Mouse (Mus musculus): ENCODE data around the gene Abca7. TPM values are rescaled to one million over a fixed set of nuclear protein-coding genes. Genes with fewer than 3 reads are reported as not detected.
A peak's percentile ranks its signal among the peaks of the same experiment; 100 is the strongest.

The Abca7 gene
- total and polyA plus RNA-seq, 3 experiments = 12.1 to 35.9 (median 21.6) TPM

GRCm38 (mm10) chr10:80016511-80016910 lies 20.2 kb downstream of the Abca7 start, which contains the start of gene Arhgap45:
TSS of gene Arhgap45 (plus strand) at chr10:80016653.
- no peaks in the 10 kb centered on the region for H3K27me3 ChIP-seq (ENCODE audit: insufficient read depth, low read length)
- peaks cover 84% of the 10 kb centered on the region for H3K36me3 ChIP-seq (replicated peaks)
- peaks cover 2% of the 10 kb centered on the region; the same call in 1 of the 2 replicates for H3K9me3 ChIP-seq (replicated peaks)
- ATAC-seq (ENCODE audit: extremely low read depth, insufficient number of reproducible peaks, low FRiP score, poor library complexity, severe bottlenecking) (peak; percentile 91), DNase-seq (ENCODE audit: low spot score) (peak; percentile 98)
- H3K4me1 ChIP-seq (ENCODE audit: insufficient read depth, low read depth, low read length) = peaks cover 71% of the 10 kb centered on the region
- no peak for TF ChIP-seq GATA1 (IDR thresholded peaks at IDR 0.05; ENCODE audit: borderline replicate concordance, low read length)
- TF ChIP-seq POLR2AphosphoS5 (IDR thresholded peaks at IDR 0.05; ENCODE audit: insufficient replicate concordance, low read depth, low read length) = 0 out of 2 replicates have a peak, but pooled peaks have one; percentile 37
- TF ChIP-seq GATA2 (IDR thresholded peaks at IDR 0.05; ENCODE audit: borderline replicate concordance, low read depth, low read length) = no peak
- peak within 1 kb of the TSS; percentile 85 for H3K4me3 ChIP-seq (ENCODE audit: low read depth, low read length)

GRCm38 (mm10) chr10:80016931-80017330 lies 20.6 kb downstream of the Abca7 start:
- DNase-seq (ENCODE audit: low spot score) = no peak
- TF ChIP-seq TAL1 (conservative IDR thresholded peaks at IDR 0.05; ENCODE audit: low read depth, low read length) = no peak
- no peak for TF ChIP-seq CTCF (IDR thresholded peaks at IDR 0.05; ENCODE audit: low read depth, low read length)
- TF ChIP-seq GATA1 (IDR thresholded peaks at IDR 0.05; ENCODE audit: borderline replicate concordance, low read length) = no peak
- TF ChIP-seq GATA2 (IDR thresholded peaks at IDR 0.05; ENCODE audit: borderline replicate concordance, low read depth, low read length) = no peak
- TF ChIP-seq POLR2AphosphoS5 (IDR thresholded peaks at IDR 0.05; ENCODE audit: insufficient replicate concordance, low read depth, low read length) = no peak

GRCm38 (mm10) chr10:80017361-80017760 lies 21.1 kb downstream of the Abca7 start:
- Histone ChIP-seq H3K4me1 (ENCODE audit: insufficient read depth, low read depth, low read length) (peaks cover 78% of the 10 kb centered on the region), H3K9me3 (replicated peaks) (no peaks in the 10 kb centered on the region), H3K4me3 (ENCODE audit: low read depth, low read length) (peak overlapping the region; percentile 85), H3K36me3 (replicated peaks) (peaks cover 84% of the 10 kb centered on the region), H3K27me3 (ENCODE audit: insufficient read depth, low read length) (no peaks in the 10 kb centered on the region)
- TF ChIP-seq CTCF (IDR thresholded peaks at IDR 0.05; ENCODE audit: low read depth, low read length) (no peak), POLR2AphosphoS5 (IDR thresholded peaks at IDR 0.05; ENCODE audit: insufficient replicate concordance, low read depth, low read length) (no peak), GATA2 (IDR thresholded peaks at IDR 0.05; ENCODE audit: borderline replicate concordance, low read depth, low read length) (no peak), TAL1 (conservative IDR thresholded peaks at IDR 0.05; ENCODE audit: low read depth, low read length) (no peak), GATA1 (IDR thresholded peaks at IDR 0.05; ENCODE audit: borderline replicate concordance, low read length) (no peak)
- peak; percentile 93 for DNase-seq (ENCODE audit: low spot score)
- peak; percentile 59 for ATAC-seq (ENCODE audit: extremely low read depth, insufficient number of reproducible peaks, low FRiP score, poor library complexity, severe bottlenecking)

More at GRCm38 (mm10) chr10:80016931-80017330, 20.6 kb downstream of the Abca7 start:
- peaks cover 73% of the 10 kb centered on the region for H3K4me1 ChIP-seq (ENCODE audit: insufficient read depth, low read depth, low read length)
- no peaks in the 10 kb centered on the region for H3K9me3 ChIP-seq (replicated peaks)
- H3K27me3 ChIP-seq (ENCODE audit: insufficient read depth, low read length) = no peaks in the 10 kb centered on the region
- H3K4me3 ChIP-seq (ENCODE audit: low read depth, low read length) = peak overlapping the region; percentile 85
- ATAC-seq (ENCODE audit: extremely low read depth, insufficient number of reproducible peaks, low FRiP score, poor library complexity, severe bottlenecking) = peak; percentile 10; the same call in 1 of the 2 replicates
- H3K36me3 ChIP-seq (replicated peaks) = peaks cover 84% of the 10 kb centered on the region

- Histone ChIP-seq H3K36me3 (replicated peaks) (peaks cover 84% of the 10 kb centered on the region), H3K4me3 (ENCODE audit: low read depth, low read length) (peak overlapping the region; percentile 85), H3K27me3 (ENCODE audit: insufficient read depth, low read length) (no peaks in the 10 kb centered on the region), H3K9me3 (replicated peaks) (no peaks in the 10 kb centered on the region), H3K4me1 (ENCODE audit: insufficient read depth, low read depth, low read length) (peaks cover 82% of the 10 kb centered on the region)
- ATAC-seq (ENCODE audit: extremely low read depth, insufficient number of reproducible peaks, low FRiP score, poor library complexity, severe bottlenecking) (no peak), DNase-seq (ENCODE audit: low spot score) (no peak)
- TF ChIP-seq CTCF (IDR thresholded peaks at IDR 0.05; ENCODE audit: low read depth, low read length) (no peak), GATA2 (IDR thresholded peaks at IDR 0.05; ENCODE audit: borderline replicate concordance, low read depth, low read length) (no peak), TAL1 (conservative IDR thresholded peaks at IDR 0.05; ENCODE audit: low read depth, low read length) (no peak), POLR2AphosphoS5 (IDR thresholded peaks at IDR 0.05; ENCODE audit: insufficient replicate concordance, low read depth, low read length) (no peak), GATA1 (IDR thresholded peaks at IDR 0.05; ENCODE audit: borderline replicate concordance, low read length) (no peak)
These were observed 21.5 kb downstream of the Abca7 start for GRCm38 (mm10) chr10:80017771-80018170.

GRCm38 (mm10) chr10:80018739-80019297 lies 22.5 kb downstream of the Abca7 start:
- DNase-seq (ENCODE audit: low spot score) (peak; percentile 79), ATAC-seq (ENCODE audit: extremely low read depth, insufficient number of reproducible peaks, low FRiP score, poor library complexity, severe bottlenecking) (0 out of 2 replicates have a peak, but pooled peaks have one; percentile 17)
- Histone ChIP-seq H3K4me1 (ENCODE audit: insufficient read depth, low read depth, low read length) (peaks cover 87% of the 10 kb centered on the region), H3K9me3 (replicated peaks) (no peaks in the 10 kb centered on the region), H3K27me3 (ENCODE audit: insufficient read depth, low read length) (no peaks in the 10 kb centered on the region), H3K36me3 (replicated peaks) (peaks cover 84% of the 10 kb centered on the region), H3K4me3 (ENCODE audit: low read depth, low read length) (peak overlapping the region; percentile 69)
- TF ChIP-seq TAL1 (conservative IDR thresholded peaks at IDR 0.05; ENCODE audit: low read depth, low read length) (no peak), CTCF (IDR thresholded peaks at IDR 0.05; ENCODE audit: low read depth, low read length) (no peak), GATA1 (IDR thresholded peaks at IDR 0.05; ENCODE audit: borderline replicate concordance, low read length) (no peak), GATA2 (IDR thresholded peaks at IDR 0.05; ENCODE audit: borderline replicate concordance, low read depth, low read length) (no peak)

- DNase-seq (ENCODE audit: low spot score) = no peak
- peak overlapping the region; percentile 69; the same call in 1 of the 2 replicates for H3K4me3 ChIP-seq (ENCODE audit: low read depth, low read length)
- no peaks in the 10 kb centered on the region for H3K27me3 ChIP-seq (ENCODE audit: insufficient read depth, low read length)
- peaks cover 84% of the 10 kb centered on the region for H3K36me3 ChIP-seq (replicated peaks)
- ATAC-seq (ENCODE audit: extremely low read depth, insufficient number of reproducible peaks, low FRiP score, poor library complexity, severe bottlenecking) = no peak
- no peaks in the 10 kb centered on the region for H3K9me3 ChIP-seq (replicated peaks)
- TF ChIP-seq GATA2 (IDR thresholded peaks at IDR 0.05; ENCODE audit: borderline replicate concordance, low read depth, low read length) (no peak), CTCF (IDR thresholded peaks at IDR 0.05; ENCODE audit: low read depth, low read length) (no peak), GATA1 (IDR thresholded peaks at IDR 0.05; ENCODE audit: borderline replicate concordance, low read length) (no peak), POLR2AphosphoS5 (IDR thresholded peaks at IDR 0.05; ENCODE audit: insufficient replicate concordance, low read depth, low read length) (no peak), TAL1 (conservative IDR thresholded peaks at IDR 0.05; ENCODE audit: low read depth, low read length) (no peak)
- H3K4me1 ChIP-seq (ENCODE audit: insufficient read depth, low read depth, low read length) = peaks cover 87% of the 10 kb centered on the region
These were observed 23.3 kb downstream of the Abca7 start for GRCm38 (mm10) chr10:80019471-80020131.

Measured in G1E (cell line).